Mouse (Mus musculus): ENCODE data around the gene Ttll3. TPM values are rescaled to one million over a fixed set of nuclear protein-coding genes. Genes with fewer than 3 reads are reported as not detected.

Ttll3 gene
- total RNA-seq, 2 experiments from 2014 or later = 0.48 to 1.3 TPM

- intact Hi-C loops (cut with DNase I) = no loop called here
- Histone ChIP-seq H3K4me3 (no peak within 1 kb of the TSS), H3K27ac (no peak within 1 kb of the TSS)
- no peak for TF ChIP-seq CTCF (IDR thresholded peaks at IDR 0.05)
- no peak for DNase-seq
These were observed 69.0 kb downstream of the Ttll3 start, which contains the start of gene Il17re for GRCm38 (mm10) chr6:113457952-113458534. Gene Il17re, plus strand, starts transcription at chr6:113458484.

GRCm38 (mm10) chr6:113458635-113459034, 69.6 kb downstream of the Ttll3 start:
- no peak for DNase-seq
- Histone ChIP-seq H3K4me3 (no peak overlapping the region), H3K27ac (no peak overlapping the region)
- intact Hi-C loops (cut with DNase I) = no loop called here
- no peak for TF ChIP-seq CTCF (IDR thresholded peaks at IDR 0.05)

- TF ChIP-seq CTCF (IDR thresholded peaks at IDR 0.05) = no peak
- Histone ChIP-seq H3K27ac (no peak overlapping the region), H3K4me3 (no peak overlapping the region)
- intact Hi-C loops (cut with DNase I) = no loop called here
- no peak for DNase-seq
These were observed 75.0 kb downstream of the Ttll3 start for GRCm38 (mm10) chr6:113464040-113464439.

Small RNA genes within 50 kb of the gene (microRNA-seq; reads per million reads assigned to microRNA genes)
- gene Gm24387 = not detected

Other genes starting within 250 kb of the Ttll3 start
- under 1 TPM; 0.39 to 0.54 TPM for gene Lhfpl4, start 193.9 kb upstream of the Ttll3 start, total RNA-seq (2021)
- gene Mtmr14, start 151.4 kb upstream of the Ttll3 start, total RNA-seq (2021) = 10 to 100 TPM; 14.9 to 16.0 TPM
- gene Cpne9, start 107.0 kb upstream of the Ttll3 start, total RNA-seq (2021) = not detected
- gene Brpf1, start 82.1 kb upstream of the Ttll3 start, total RNA-seq (2021) = 10 to 100 TPM; 10.2 to 10.3 TPM
- 1 to 10 TPM; 3.9 to 5.2 TPM for gene Ogg1, start 62.3 kb upstream of the Ttll3 start, total RNA-seq (2021)
- gene Camk1, start 45.3 kb upstream of the Ttll3 start, total RNA-seq (2021) = 10 to 100 TPM; 39.3 to 39.5 TPM
- gene Tada3, start 11.4 kb upstream of the Ttll3 start, total RNA-seq (2021) = 10 to 100 TPM; 14.1 to 15.5 TPM
- gene Arpc4, start 11.1 kb upstream of the Ttll3 start, total RNA-seq (2021) = 10 to 100 TPM; 47.4 to 53.4 TPM
- gene Rpusd3, start 30.1 kb downstream of the Ttll3 start, total RNA-seq (2021) = 1 to 10 TPM; 7.7 to 8.3 TPM
- gene Cidec, start 46.5 kb downstream of the Ttll3 start, total RNA-seq (2021) = 1 to 10 TPM in 1 of 2 experiments, under 1 TPM in 1; 0.97 to 5.0 TPM
- 10 to 100 TPM; 28.2 to 29.7 TPM for gene Jagn1, start 53.3 kb downstream of the Ttll3 start, total RNA-seq (2021)
- under 1 TPM; 0.25 to 0.26 TPM for gene Il17re, start 69.2 kb downstream of the Ttll3 start, total RNA-seq (2021)
- gene Il17rc, start 82.2 kb downstream of the Ttll3 start, total RNA-seq (2021) = 1 to 10 TPM; 4.2 to 4.7 TPM
- gene Creld1, start 94.0 kb downstream of the Ttll3 start, total RNA-seq (2021) = 10 to 100 TPM; 47.5 to 54.4 TPM
- gene Prrt3, start 112.7 kb downstream of the Ttll3 start, total RNA-seq (2021) = under 1 TPM; 0.08 to 0.11 TPM
- 10 to 100 TPM; 54.9 to 63.2 TPM for gene Emc3, start 142.4 kb downstream of the Ttll3 start, total RNA-seq (2021)
- under 1 TPM; 0.10 to 0.28 TPM for gene Fancd2, start 142.4 kb downstream of the Ttll3 start, total RNA-seq (2021)
- not detected for gene Fancd2os, start 211.5 kb downstream of the Ttll3 start, total RNA-seq (2021)
- gene Brk1, start 215.5 kb downstream of the Ttll3 start, total RNA-seq (2021) = 10 to 100 TPM; 37.3 to 46.0 TPM
- 1 to 10 TPM; 5.1 to 5.9 TPM for gene Vhl, start 234.7 kb downstream of the Ttll3 start, total RNA-seq (2021)
- gene Irak2, start 249.2 kb downstream of the Ttll3 start, total RNA-seq (2021) = 1 to 10 TPM; 3.9 to 6.1 TPM